ENCODE assay signal across 8 mouse cellular contexts in genomic region chr16:92336280-92336679, GRCm38 (mm10). TPM values are rescaled to one million over a fixed set of nuclear protein-coding genes. Genes with fewer than 3 reads are reported as not detected.
A peak's percentile ranks its signal among the peaks of the same experiment; 100 is the strongest.
DNase-seq lines count a peak whose midpoint lies in the region; ATAC-seq and TF ChIP-seq lines count a peak whose summit lies in the region.

No protein-coding gene starts in this region.

- peak; percentile 41; the same call in 1 of the 2 replicates for ATAC-seq in kidney, embryonic 15.5 days (replicated peaks; ENCODE audit: low FRiP score)
- no peak for ATAC-seq in liver, embryonic 13.5 days (ENCODE audit: low read depth)
- peak; percentile 40; the same call in 1 of the 2 replicates for ATAC-seq in neural tube, embryonic 15.5 days (ENCODE audit: low FRiP score)

- H3K9me3 ChIP-seq in kidney, embryonic 15.5 days (replicated peaks) = no peaks in the 10 kb centered on the region
- no peaks in the 10 kb centered on the region for H3K9me3 ChIP-seq in liver, embryonic 13.5 days (replicated peaks)
- no peaks in the 10 kb centered on the region for H3K9me3 ChIP-seq in neural tube, embryonic 15.5 days (replicated peaks)

- H3K27ac ChIP-seq in kidney, embryonic 15.5 days = peak overlapping the region; percentile 45; the same call in 1 of the 2 replicates
- no peak overlapping the region for H3K27ac ChIP-seq in liver, embryonic 13.5 days
- H3K27ac ChIP-seq in neural tube, embryonic 15.5 days (replicated peaks) = no peak overlapping the region
- H3K27ac ChIP-seq in testis, adult 2 months (ENCODE audit: control insufficient read depth, insufficient read depth, low read depth, low read length) = no peak overlapping the region

- 4% methylated on average over 9 of the region's 9 CpGs for WGBS in kidney, embryonic 15.5 days
- 8% methylated on average over 9 of the region's 9 CpGs for WGBS in liver, embryonic 13.5 days (ENCODE audit: insufficient replicate concordance)
- WGBS in neural tube, embryonic 15.5 days = 6% methylated on average over 9 of the region's 9 CpGs

- peak; percentile 67 for DNase-seq in A20 (ENCODE audit: low read depth, low spot score)
- DNase-seq in adipocyte (ENCODE audit: low spot score) = peak; percentile 63
- peak; percentile 96 for DNase-seq in embryo, embryonic 10 days (ENCODE audit: low spot score)
- peak; percentile 44 for DNase-seq in gastrocnemius, postnatal 25 days
- peak; percentile 51 for DNase-seq in liver, embryonic 13.5 days

- no peak overlapping the region for H3K9ac ChIP-seq in kidney, embryonic 15.5 days
- H3K9ac ChIP-seq in liver, embryonic 13.5 days = no peak overlapping the region
- H3K9ac ChIP-seq in neural tube, embryonic 15.5 days (replicated peaks) = no peak overlapping the region

- peak overlapping the region; percentile 43 for H3K4me2 ChIP-seq in kidney, embryonic 15.5 days
- H3K4me2 ChIP-seq in liver, embryonic 13.5 days = no peak overlapping the region
- H3K4me2 ChIP-seq in neural tube, embryonic 15.5 days = peak overlapping the region; percentile 15; the same call in 1 of the 2 replicates

- no peak for TF ChIP-seq POLR2A in testis, adult 2 months (IDR thresholded peaks at IDR 0.05; ENCODE audit: control insufficient read depth, low read depth, low read length)

- peak; percentile 94; the same call in 1 of the 2 replicates for TF ChIP-seq CTCF in testis, adult 2 months (IDR thresholded peaks at IDR 0.05; ENCODE audit: control insufficient read depth, insufficient read depth, insufficient replicate concordance, low read depth, low read length)

- H3K27me3 ChIP-seq in kidney, embryonic 15.5 days = peaks cover 6% of the 10 kb centered on the region; the same call in 1 of the 2 replicates
- H3K27me3 ChIP-seq in liver, embryonic 13.5 days = peaks cover 12% of the 10 kb centered on the region; the same call in 1 of the 2 replicates
- no peaks in the 10 kb centered on the region for H3K27me3 ChIP-seq in neural tube, embryonic 15.5 days (replicated peaks)
- no peaks in the 10 kb centered on the region for H3K27me3 ChIP-seq in testis, adult 2 months (ENCODE audit: control insufficient read depth, insufficient read depth, low read length)

- no peaks in the 10 kb centered on the region for H3K36me3 ChIP-seq in kidney, embryonic 15.5 days
- no peaks in the 10 kb centered on the region for H3K36me3 ChIP-seq in liver, embryonic 13.5 days
- H3K36me3 ChIP-seq in neural tube, embryonic 15.5 days = no peaks in the 10 kb centered on the region
- no peaks in the 10 kb centered on the region for H3K36me3 ChIP-seq in testis, adult 2 months (ENCODE audit: control insufficient read depth, insufficient read depth, low read length)

- H3K4me1 ChIP-seq in kidney, embryonic 15.5 days = peaks cover 32% of the 10 kb centered on the region
- peaks cover 21% of the 10 kb centered on the region for H3K4me1 ChIP-seq in liver, embryonic 13.5 days (replicated peaks)
- H3K4me1 ChIP-seq in neural tube, embryonic 15.5 days = peaks cover 19% of the 10 kb centered on the region
- H3K4me1 ChIP-seq in testis, adult 2 months (ENCODE audit: control insufficient read depth, insufficient read depth, low read length) = peaks cover 7% of the 10 kb centered on the region

- H3K4me3 ChIP-seq in kidney, embryonic 15.5 days (replicated peaks) = no peak overlapping the region
- no peak overlapping the region for H3K4me3 ChIP-seq in liver, embryonic 13.5 days (replicated peaks)
- H3K4me3 ChIP-seq in neural tube, embryonic 15.5 days (replicated peaks) = no peak overlapping the region
- H3K4me3 ChIP-seq in testis, adult 2 months (ENCODE audit: control insufficient read depth, low read depth, low read length) = no peak overlapping the region

RNA-seq across cellular contexts. Expression of gene Fam243, which starts 15.0 kb away (rescaled TPM):
- not detected for total RNA-seq in gastrocnemius, postnatal 25 days (2021)
- not detected in 2 replicates for polyA plus RNA-seq in kidney, embryonic 15.5 days (2015; fragmentation: Nextera tagmentation; extraction: Ambion mirVana)
- polyA plus RNA-seq in liver, embryonic 13.5 days (2015; fragmentation: Nextera tagmentation; extraction: Ambion mirVana) = not detected in 2 replicates
- polyA plus RNA-seq in neural tube, embryonic 15.5 days (2015; fragmentation: Nextera tagmentation; extraction: Ambion mirVana) = not detected in 2 replicates
- 102 and 108 TPM in 2 replicates for polyA plus RNA-seq in testis, adult 2 months (2012; rRNA removed)

RNA-seq across cellular contexts. Expression of gene Kcne1, which starts 23.0 kb away (rescaled TPM):
- total RNA-seq in gastrocnemius, postnatal 25 days (2021) = not detected
- polyA plus RNA-seq in kidney, embryonic 15.5 days (2015; fragmentation: Nextera tagmentation; extraction: Ambion mirVana) = 1.8 and 2.0 TPM in 2 replicates
- polyA plus RNA-seq in liver, embryonic 13.5 days (2015; fragmentation: Nextera tagmentation; extraction: Ambion mirVana) = 0.13 and 0.17 TPM in 2 replicates
- 0.05 and 0.09 TPM in 2 replicates for polyA plus RNA-seq in neural tube, embryonic 15.5 days (2015; fragmentation: Nextera tagmentation; extraction: Ambion mirVana)
- 0.32 and 0.49 TPM in 2 replicates for polyA plus RNA-seq in testis, adult 2 months (2012; rRNA removed)

RNA-seq across cellular contexts. Expression of gene Smim11, which starts 35.2 kb away (rescaled TPM):
- 10 to 100 TPM; 59.4 to 63.3 TPM for total RNA-seq in gastrocnemius, postnatal 25 days (2021)
- polyA plus RNA-seq in kidney, embryonic 15.5 days (2015; fragmentation: Nextera tagmentation; extraction: Ambion mirVana) = 126 and 141 TPM in 2 replicates
- 65.6 and 74.9 TPM in 2 replicates for polyA plus RNA-seq in liver, embryonic 13.5 days (2015; fragmentation: Nextera tagmentation; extraction: Ambion mirVana)
- 64.4 and 69.1 TPM in 2 replicates for polyA plus RNA-seq in neural tube, embryonic 15.5 days (2015; fragmentation: Nextera tagmentation; extraction: Ambion mirVana)
- 4.7 and 7.7 TPM in 2 replicates for polyA plus RNA-seq in testis, adult 2 months (2012; rRNA removed)

RNA-seq across cellular contexts. Expression of gene Kcne2, which starts 44.1 kb away (rescaled TPM):
- not detected for total RNA-seq in gastrocnemius, postnatal 25 days (2021)
- polyA plus RNA-seq in kidney, embryonic 15.5 days (2015; fragmentation: Nextera tagmentation; extraction: Ambion mirVana) = 0.10 and 0.27 TPM in 2 replicates
- polyA plus RNA-seq in liver, embryonic 13.5 days (2015; fragmentation: Nextera tagmentation; extraction: Ambion mirVana) = 0.06 TPM in 1 of 2 replicates, not detected in the other
- polyA plus RNA-seq in neural tube, embryonic 15.5 days (2015; fragmentation: Nextera tagmentation; extraction: Ambion mirVana) = 0.14 and 0.29 TPM in 2 replicates
- polyA plus RNA-seq in testis, adult 2 months (2012; rRNA removed) = 0.11 and 0.16 TPM in 2 replicates

Comparison
In these comparisons a context has a peak if more than half of its experiments do, and no peak if none do; other contexts are left out.
1. DNase-seq: peak in every context shown above with its lines; median percentile 96 in embryo, embryonic 10 days; 67 in A20; 63 in adipocyte; 51 in liver, embryonic 13.5 days; 44 in gastrocnemius, postnatal 25 days.
2. RNA of gene Fam243, which starts 15.0 kb away (polyA plus RNA-seq): 102 to 108 TPM in testis, adult 2 months; not detected in neural tube, embryonic 15.5 days, not detected in kidney, embryonic 15.5 days and not detected in liver, embryonic 13.5 days; every median in the first group is over 10 times any median in the second.